Mouse (Mus musculus) spleen, adult 18-20 months (tissue): ENCODE measurements at regions not wholly inside any gene's neighbourhood (a gene's known extent, or its start where the extent isn't known, plus 50 kb on each side); places are given as distances from the start of the nearest gene placed in this dataset.

ENCODE experiments used
- DNase-seq, 2 experiments: peaks; one replicate each; pipeline ENCODE4 v3.0.0; 2022; ENCODE audit warnings: mixed read lengths in 2 of 2

DNA sequence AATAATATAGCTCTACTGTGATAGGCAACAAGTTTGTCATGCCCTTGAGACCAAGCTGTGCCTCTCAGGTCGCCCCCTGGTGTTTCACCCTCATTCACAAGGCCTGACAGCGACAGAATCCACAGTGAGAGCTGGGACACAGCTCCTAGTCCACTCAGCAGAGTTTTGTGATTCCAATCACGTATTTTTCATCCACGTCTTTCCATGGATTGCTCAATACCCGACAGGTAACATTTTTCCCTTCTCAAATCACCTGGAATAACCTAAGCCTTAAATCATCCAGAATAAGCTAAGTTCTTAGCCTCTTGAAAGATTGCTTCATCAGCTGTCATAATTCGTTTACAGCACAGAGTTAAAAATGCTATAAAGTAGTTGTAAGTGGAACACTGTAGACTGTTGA is 211.3 kb downstream of the Ccdc91 start:
- no peak for DNase-seq

DNA sequence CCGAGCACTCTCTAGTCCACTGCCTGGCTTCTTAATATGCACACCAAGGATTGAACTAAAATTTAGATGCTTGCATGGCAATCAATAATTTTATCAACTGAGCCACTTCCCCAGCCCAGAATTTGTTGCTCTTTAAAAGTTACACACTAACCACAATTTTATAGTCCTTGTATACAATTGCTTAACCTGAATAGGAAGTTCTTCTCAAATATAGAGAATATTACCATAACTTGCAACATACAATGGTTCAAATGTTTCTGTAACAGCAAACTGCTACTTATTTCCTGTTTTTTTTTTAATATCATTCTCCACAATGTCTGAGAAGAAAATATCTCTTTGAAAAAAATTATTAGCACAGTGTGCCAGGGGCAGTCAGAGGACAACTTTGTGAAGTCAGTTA is 222.6 kb downstream of the Ccdc91 start:
- no peak for DNase-seq

DNA sequence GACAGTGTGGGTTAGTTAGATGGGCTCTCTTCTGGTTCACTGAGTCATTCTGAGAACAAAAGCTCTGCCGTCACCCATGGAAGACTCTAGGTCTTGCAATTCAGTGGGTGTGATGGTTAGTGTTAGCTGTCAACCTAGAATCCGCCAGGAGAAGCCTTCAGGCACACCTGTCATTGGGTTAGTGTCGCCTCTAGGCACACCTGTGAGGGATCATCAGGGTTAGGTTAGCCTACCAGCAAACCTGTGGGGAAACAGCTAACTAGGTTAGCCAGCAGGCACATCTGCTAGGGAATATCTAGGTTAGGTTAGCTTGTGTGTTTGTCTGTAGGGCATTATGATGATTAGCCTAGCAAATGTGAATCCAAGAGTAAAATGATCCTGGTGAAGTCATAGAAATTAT is 223.8 kb downstream of the Ccdc91 start:
- DNase-seq: no peak

DNA sequence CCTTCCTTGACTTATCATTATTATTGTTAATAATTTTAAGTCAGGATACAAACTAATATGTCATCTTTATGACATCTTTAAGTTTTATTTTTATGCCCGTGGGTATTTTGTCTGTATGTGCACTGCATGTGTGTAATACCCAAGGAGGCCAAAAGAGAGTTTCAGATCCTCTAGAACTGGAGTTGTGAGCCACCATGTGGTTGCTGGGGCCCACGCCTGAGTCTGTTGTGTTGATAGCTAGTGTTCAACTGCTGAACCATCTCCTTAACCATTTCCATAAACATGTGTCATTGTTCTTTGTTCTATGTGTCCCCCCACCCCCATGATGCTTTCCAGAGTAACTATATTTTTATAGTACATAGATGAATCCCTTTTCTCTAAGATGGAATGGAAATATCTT is 225.0 kb downstream of the Ccdc91 start:
- DNase-seq: no peak

DNA sequence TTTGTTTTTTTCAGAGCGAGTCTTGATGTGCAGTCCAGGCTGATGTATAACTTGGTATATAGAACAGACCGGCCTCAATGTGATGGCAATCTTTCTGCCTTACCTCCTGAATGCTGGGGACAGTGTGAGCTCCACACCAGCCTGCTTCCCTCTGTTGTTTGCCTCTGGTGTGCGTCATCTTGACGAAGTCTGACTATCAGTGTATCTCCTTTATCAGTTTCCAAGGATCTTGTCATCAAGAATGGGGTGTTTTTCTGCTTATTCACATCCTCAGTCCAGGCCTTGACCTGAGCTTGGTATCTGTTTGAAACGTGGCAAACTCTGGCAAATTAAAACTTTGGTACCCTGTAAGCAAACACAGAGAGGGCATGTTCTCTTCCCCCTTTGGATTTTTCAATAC is 226.3 kb downstream of the Ccdc91 start:
- DNase-seq: no peak

DNA sequence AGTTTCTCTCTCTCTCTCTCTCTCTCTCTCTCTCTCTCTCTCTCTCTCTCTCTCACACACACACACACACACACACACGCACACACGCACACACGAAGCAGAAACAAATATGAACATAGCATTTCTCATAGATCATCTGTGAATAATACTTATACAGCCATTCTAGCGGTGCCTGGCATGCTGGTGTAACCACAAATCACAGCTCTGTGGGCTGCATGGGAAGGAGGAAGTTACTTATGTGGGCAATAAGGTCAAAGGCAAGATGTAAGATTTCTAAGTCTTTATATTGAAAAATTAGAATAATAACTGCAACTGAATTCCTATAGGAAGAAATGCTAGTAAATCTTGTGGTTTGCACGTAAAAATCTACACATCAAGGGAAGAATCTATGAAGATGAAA is 228.7 kb downstream of the Ccdc91 start:
- DNase-seq: no peak

DNA sequence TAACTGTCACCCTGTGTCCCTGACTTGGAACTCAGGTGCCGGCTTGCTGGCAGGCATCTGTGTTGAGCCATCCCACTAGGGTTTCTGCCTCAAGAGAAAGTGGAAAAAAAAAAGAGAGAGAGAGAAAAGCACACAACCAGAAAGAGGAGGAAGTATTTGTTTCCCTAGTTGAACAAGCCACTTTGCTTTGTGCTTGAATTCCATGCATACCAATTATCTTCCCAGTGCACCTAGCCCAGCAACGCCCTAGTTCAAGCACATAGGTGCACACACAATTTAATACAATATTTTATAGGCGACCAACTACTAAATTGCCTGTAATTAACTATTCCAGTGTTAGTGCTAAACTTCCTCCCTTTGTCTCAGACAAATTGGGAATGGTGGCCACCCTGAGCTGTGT is 230.3 kb downstream of the Ccdc91 start:
- no peak for DNase-seq

DNA sequence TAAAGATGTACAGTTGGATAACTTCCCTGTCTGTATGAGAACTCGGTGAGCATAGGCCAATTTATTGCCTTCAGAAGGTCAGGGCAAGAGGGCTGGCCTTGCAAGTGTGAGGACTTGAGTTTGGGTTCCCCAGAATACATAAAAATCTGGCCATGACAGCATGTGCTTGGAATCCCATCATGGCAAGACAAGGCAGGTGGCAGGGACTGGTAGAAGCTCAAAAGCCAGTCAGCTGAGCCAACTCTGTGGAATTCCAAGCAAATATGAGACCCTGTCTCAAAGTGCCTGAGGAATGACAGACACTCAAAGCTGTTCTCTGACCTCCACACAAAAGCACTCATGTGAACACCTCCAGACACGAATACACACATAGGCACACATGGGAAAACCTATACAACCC is 231.1 kb downstream of the Ccdc91 start:
- no peak for DNase-seq

DNA sequence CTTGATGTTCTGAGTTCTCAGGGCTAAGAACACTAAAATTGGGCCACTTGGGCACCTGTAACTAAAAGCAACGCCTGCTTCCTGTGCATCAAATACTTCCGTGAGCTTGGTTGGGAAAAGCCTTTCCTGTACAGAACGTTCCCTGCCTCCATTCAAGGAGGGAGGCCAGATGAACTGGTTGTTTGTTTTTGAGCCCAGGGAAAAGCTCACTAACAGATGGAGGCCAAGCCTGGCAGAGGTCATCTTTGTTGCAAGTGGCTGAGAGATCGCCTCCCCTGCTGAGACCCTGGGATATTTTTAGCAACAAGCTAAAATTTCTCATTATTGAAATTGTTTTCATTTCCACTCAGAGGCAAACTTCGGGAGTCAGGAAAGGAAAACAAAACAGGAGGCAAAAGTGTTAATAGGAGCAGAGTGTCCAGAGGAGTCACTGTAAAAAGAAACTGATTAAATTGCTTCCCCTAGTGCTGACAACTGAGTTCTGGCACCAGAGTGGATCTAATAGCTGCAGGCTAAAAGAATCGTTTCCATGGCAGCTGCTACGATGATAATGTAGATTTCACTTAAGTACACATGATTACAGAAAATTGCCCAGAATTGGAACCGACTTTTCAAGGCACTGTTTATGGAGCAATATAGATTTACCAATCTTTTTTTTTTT is 242.6 kb downstream of the Ccdc91 start:
- DNase-seq: no peak

DNA sequence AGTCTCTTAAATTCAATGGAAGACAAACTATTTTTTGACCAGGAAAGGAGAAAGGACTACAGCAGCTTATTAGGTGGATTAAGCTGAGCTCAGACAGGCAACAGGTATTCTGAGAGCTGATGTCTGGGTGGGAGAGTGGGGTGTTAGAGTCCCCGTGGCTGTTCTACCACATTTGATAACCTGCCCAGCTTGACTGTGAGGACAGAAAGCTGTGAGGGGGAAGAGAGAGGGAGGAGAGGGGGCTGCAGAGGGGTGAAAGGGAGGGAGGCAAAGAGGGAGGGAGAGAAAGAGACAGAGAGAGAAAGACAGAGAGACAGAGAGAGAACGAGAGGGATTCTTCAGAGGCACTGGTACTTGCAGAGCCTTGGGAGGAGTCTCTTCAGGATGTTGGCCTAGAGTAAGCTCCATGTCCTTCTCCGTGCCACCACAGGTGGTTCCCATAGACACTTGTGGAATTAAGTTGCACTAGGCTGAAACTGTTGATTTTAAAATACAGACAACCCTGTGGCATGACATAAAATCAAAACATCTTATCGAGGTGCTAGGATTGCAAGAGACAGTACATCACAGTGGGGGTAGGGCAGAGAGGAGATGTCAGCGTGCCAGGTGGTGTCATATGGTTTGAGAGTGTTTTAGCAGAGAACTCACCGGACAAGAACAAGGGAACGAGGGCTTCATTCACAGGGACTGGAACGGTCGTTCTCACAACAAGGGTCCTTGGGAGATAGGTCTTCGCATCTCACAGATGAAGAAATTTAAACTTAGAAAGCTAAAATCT is 243.3 kb downstream of the Ccdc91 start:
- DNase-seq: no peak

DNA sequence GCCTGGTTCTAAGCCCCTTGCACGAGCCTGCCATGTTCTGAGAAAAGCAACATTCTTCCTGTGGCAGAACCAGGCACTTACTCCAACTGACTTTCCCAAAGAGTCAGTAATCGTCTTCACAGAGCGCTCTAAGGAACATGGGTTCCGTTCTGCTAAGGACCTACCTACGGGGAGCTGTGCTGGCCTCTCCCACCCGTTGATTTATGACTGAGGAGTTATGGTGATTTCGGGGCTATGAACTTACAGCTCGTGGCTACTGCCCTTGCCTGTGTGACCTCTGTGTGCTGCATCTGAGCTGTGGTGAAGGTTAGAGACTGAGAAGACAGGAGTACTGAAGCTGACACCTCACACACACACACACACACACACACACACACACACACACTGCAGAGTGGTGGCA is 243.9 kb downstream of the Ccdc91 start:
- no peak for DNase-seq

DNA sequence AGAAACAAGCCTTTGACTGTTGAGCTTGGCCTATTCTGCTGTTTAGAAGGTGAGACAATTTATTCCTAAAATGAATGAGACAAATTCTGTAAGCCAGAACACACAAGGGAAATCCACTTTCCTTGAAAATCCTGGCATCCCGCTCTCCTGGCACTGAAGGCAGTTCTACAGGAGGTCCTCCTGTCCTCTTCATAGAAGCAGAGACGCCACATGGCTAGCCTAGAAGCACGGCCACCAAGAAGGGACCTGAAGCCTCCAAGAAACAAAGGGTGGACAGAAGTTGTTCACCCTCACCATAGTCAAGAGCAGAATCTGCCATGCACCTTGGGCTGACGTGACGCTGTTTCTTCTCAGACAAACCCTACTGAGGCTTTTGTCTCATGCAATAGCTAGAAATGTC is 247.7 kb downstream of the Ccdc91 start:
- DNase-seq: no peak

DNA sequence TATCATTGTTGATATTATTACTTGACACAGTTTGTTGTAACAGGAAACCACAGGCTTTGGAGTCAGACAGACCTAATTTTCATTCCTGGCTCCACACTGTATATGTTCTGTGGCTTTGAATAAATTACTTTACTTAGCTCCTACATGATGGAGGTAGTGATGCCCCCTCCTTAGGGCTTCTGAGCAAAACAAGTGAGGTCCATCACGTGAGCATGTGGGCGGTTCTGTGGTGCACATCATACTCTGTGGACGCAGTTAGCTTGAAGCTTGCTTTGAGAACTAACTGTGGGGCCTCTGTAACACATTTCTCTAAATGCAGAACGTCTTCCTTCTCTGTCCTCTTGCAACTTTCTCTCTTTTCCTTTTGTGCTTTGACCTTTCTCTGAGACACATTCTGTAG is 251.4 kb downstream of the Ccdc91 start:
- no peak for DNase-seq

DNA sequence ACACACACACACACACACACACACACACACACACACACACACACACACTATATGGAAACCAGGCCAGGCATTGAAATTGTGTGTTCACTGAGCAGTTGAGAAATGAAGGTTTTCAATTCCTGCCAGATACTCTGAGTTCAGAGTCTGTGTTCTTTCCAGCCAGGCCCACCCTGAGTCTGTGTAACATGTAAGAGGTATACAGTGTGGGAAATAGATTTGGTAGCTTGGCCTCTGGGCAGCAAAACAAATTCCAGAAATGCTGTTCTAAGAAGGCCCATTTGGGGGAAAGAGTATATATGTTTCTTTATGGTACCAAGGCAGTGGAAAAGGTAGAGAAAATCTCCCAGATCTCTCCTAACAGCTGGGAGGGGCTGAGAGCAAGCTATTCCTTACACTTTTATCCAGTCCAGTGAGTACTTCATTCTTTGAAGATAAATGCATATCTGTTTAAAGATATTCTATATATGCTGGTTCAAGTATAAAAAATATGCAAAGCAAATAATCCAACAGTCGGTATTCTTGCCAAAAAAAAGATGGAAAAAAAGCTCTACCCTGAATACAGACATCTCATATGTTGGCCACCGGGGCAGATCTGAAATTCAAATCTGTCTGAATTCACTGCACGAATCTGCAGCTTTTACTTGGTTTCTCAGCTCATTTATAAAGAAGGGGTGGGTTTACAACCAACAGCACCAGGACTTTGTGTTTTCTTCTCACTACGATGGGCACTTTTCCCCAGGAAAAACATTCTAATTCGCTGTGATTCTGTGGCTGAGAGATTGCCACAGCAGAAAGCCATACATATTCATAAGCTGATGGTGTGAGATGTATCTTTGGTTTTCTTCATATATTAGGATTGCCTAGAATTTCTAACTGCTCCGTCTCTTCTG is 252.3 kb downstream of the Ccdc91 start:
- DNase-seq: no peak

DNA sequence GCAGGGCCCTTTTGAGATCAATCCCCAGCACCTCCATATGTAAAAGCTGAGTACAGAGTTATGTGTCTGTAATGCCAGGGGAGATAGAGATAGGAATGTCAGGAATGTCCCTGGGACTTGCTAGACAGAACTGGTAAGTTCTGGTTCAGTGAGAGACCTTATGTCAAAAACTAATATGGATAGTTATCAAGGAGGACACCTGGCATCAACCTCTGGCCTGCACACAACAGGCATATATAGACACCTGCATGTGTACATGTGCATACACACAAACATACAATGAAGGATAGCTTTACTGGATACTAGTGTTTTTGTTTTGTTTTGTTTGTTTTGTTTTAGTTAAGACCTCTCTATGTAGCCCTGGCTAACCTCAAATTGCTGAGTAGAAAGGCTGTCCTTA is 254.1 kb downstream of the Ccdc91 start:
- DNase-seq: no peak

DNA sequence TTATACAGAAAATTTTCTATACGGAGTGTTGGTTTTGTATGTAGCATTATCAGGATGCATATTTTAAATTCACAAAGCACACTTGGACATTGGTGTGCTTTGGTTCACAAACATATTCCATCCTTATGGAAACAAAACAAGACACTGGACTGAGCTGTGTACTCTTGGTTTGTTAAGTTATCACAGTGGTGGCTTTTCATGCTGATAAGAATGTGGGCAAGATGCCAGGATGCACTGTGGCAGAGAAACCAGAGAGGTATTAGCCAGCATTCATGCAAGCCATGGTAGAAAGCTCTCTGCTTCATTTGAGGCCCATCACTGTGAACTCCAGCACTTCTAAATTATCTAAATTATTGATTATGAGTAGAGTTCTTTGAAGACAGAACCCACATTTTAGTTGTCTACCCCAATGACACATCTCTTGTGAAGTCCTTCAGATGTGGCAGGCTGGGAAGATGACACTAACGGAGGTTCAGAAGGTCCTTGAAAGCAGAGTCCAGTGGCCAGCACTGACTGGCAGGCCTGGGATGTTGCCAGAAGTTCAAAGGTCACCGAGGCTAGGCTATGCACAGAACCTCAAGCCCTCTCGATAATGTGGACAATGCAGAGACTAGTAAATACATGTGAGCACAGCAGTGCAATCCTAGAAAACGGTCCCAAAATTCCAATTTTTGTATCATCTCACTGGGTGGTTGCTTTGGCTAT is 263.1 kb downstream of the Ccdc91 start:
- no peak for DNase-seq

DNA sequence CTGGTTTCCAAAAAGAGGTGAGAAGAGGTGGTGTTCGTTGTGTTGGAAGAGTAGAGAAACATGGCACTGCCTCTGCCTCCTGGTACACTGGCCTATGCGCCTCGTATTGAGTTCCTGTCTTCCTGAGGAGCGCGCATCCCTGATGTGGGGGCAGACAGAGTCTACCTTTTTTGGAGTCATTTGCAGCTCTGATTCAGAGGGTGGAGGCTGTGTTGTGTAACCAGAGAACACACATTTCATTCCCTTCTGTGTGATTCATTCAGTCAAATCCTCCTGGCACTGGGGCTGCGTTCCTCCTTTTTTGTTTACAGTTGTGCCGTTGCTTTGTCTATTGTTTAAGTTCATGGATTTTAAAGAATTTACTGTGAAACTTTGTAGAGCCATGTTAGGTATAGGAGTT is 265.8 kb downstream of the Ccdc91 start:
- no peak for DNase-seq

DNA sequence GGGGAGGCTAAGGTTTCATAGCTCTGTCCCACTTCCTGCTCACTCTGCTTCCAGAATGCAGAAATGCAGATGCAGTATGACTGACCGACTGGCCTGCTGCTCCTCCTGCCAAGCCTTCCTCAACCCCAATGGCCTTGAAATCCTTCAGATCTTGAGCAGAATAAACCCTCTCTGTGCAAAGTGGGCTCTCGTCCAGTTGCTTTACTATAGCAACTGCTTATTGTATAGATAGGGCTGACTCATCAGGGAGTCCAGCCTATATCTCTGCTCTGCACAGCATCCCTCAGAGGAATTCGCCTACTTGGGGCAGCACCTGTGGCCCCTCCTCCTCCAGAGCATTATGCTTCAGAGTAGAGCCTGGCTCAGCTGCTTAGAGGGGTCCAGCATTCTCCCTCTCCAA is 268.5 kb downstream of the Ccdc91 start:
- DNase-seq: no peak

DNA sequence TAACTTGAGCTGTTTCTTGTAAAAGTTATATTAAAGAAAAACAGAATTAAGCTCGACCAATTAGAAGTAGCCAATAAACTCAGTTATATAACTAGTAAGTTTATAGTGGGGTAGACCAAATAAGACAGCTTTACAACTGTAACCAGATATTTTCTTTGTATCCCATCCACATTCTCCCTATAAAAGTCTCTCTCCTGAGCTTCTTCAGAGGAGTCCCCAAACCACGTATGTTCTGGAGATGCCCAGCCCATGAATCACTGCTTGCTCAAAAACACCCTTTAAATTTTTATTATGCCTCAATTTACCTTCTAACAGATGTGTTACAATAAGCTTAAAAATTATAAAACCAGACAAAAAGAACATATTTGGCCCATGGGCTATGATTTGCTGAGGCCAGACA is 270.1 kb downstream of the Ccdc91 start:
- no peak for DNase-seq

DNA sequence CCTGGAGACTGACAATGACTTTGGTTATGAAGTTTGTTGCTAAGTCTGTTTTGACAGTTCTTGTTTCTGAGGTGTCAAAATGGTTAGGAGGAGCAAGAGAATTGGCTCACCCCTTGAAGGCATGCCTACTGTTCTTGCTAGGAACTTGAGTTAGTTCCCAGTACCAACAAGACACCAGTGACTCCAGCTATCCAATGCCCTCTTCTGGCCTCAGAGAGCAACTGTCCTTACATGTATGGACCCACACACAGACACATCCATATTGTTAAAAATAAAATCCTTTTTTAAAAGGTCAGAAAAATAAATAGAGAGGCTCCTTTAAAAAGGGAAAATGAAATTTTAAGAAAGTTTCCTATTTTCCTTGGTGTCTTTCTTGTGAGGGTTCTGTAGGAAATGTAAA is 272.3 kb downstream of the Ccdc91 start:
- DNase-seq: no peak

DNA sequence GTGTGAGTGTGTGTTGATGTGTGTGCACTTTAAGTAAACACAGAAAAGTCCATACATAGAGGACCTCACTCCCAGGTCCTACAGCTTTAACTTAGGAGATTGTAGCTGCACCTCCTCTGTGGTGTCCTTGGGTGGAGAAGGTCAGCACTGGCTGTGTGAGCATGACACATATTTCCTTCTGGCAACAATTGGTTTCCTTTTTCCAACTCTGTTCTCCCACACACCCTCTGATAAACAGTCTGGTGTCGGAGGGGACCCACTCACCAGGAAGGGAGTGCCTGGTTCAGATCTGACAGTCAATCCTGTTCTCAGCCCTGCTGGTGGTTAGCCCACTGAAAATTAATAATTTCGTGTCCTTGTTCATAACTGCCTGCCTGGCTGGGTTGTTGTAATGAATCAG is 276.7 kb downstream of the Ccdc91 start:
- no peak for DNase-seq

DNA sequence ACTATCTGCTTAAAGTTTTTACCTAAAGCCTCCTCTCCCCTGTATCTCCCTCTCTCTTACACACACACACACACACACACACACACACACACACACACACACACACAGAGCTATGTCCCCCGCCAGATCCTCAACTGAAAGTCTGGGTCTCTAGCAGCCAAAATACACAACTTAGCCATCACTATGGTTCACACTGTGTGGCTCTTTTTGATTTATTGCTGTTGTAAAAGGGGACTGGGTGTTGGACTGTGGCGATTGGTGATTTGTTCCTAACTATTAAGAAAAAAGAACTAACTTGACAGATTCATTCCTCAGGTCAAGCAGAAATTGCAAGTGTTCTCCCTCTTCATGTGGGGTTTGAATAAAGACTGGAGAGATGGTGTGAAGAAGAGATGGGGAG is 278.2 kb downstream of the Ccdc91 start:
- DNase-seq: no peak
